Mouse (Mus musculus) heart, embryonic 10.5 days (tissue): ENCODE data around the gene Ddr2. TPM values are rescaled to one million over a fixed set of nuclear protein-coding genes. Genes with fewer than 3 reads are reported as not detected.

Experiments
- polyA plus RNA-seq: library from polyadenylated mRNA; unstranded; fragments of >200 nt; fragmentation: Nextera tagmentation; extraction: Ambion mirVana; gene quantifications from 2 replicates; pipeline ENCODE4 v1.2.1, GENCODE M21; 2016

Gene Ddr2
- polyA plus RNA-seq, 1 experiment from 2014 or later: 21.0 TPM

Other genes starting within 250 kb of the Ddr2 start
- not detected in 2 replicates for gene Ccdc190, start 182.1 kb downstream of the Ddr2 start, polyA plus RNA-seq
- gene Hsd17b7, start 141.5 kb downstream of the Ddr2 start, polyA plus RNA-seq: 27.8 and 30.4 TPM in 2 replicates
- 63.0 and 67.4 TPM in 2 replicates for gene Uap1, start 64.2 kb upstream of the Ddr2 start, polyA plus RNA-seq
- 8.6 and 10.5 TPM in 2 replicates for gene Uhmk1, start 104.6 kb upstream of the Ddr2 start, polyA plus RNA-seq
- not detected in 2 replicates for gene Sh2d1b2, start 122.0 kb upstream of the Ddr2 start, polyA plus RNA-seq
- gene Sh2d1b1, start 166.6 kb upstream of the Ddr2 start, polyA plus RNA-seq: 0.10 TPM in 1 of 2 replicates, not detected in the other
- 8.1 and 9.0 TPM in 2 replicates for gene Gm7694, start 195.6 kb upstream of the Ddr2 start, polyA plus RNA-seq
- 2.0 and 3.6 TPM in 2 replicates for gene Spata46, start 198.0 kb upstream of the Ddr2 start, polyA plus RNA-seq